Mouse (Mus musculus): ENCODE data around the gene Ntrk1. TPM values are rescaled to one million over a fixed set of nuclear protein-coding genes. Genes with fewer than 3 reads are reported as not detected.

The Ntrk1 gene
- total and polyA plus RNA-seq, 3 experiments = 0.47 to 1.6 (median 0.55) TPM

DNA sequence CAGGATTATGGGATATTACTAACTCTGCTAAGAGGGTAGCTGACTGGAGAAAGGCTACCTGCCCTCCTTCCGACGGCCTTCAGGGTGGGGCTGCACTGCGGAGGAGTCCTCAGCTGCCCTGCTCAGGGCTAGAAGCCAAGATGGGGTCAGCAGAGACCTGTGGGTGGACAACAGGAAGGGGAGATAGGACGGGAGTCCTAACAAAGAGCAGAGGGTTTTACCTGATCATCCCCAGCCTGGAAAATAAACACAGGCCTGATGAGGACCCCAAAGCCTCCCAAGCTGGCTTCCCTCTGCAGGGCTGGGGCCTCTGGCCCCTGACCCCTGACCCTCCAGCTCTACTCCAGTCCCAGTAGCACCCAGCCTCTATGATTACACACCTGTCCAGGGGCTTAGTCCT, 31.8 kb downstream of the Ntrk1 start:
- H3K4me1 ChIP-seq (ENCODE audit: control insufficient read depth in 1 of 2, insufficient read depth in 2 of 2) = peaks cover 8 to 30% of the 10 kb centered on the region in 2 experiments
- H3K9me3 ChIP-seq (replicated peaks; ENCODE audit: low read length) = no peaks in the 10 kb centered on the region
- H3K27ac ChIP-seq (ENCODE audit: insufficient read depth, low read depth) = no peak overlapping the region
- no peak for TF ChIP-seq UBTF (IDR thresholded peaks at IDR 0.05; ENCODE audit: low read depth, low read length)
- TF ChIP-seq BHLHE40 (IDR thresholded peaks at IDR 0.05; ENCODE audit: low read depth, low read length) = no peak
- TF ChIP-seq USF2 (conservative IDR thresholded peaks at IDR 0.05; ENCODE audit: low read depth, low read length) = no peak
- TF ChIP-seq CHD1 (IDR thresholded peaks at IDR 0.05; ENCODE audit: low read depth, low read length) = no peak
- TF ChIP-seq ETS1 (conservative IDR thresholded peaks at IDR 0.05; ENCODE audit: low read depth, low read length) = no peak
- TF ChIP-seq ZKSCAN1 (IDR thresholded peaks at IDR 0.05; ENCODE audit: borderline replicate concordance, low read depth, low read length) = no peak
- no peak for TF ChIP-seq TCF12 (IDR thresholded peaks at IDR 0.05; ENCODE audit: low read depth, low read length)
- TF ChIP-seq EP300 (IDR thresholded peaks at IDR 0.05; ENCODE audit: low read length) = no peak
- no peak for TF ChIP-seq HCFC1 (IDR thresholded peaks at IDR 0.05; ENCODE audit: low read depth, low read length)
- TF ChIP-seq SMC3 (IDR thresholded peaks at IDR 0.05; ENCODE audit: low read depth, low read length) = no peak
- no peak for TF ChIP-seq PAX5 (IDR thresholded peaks at IDR 0.05; ENCODE audit: low read length)
- TF ChIP-seq POLR2A (IDR thresholded peaks at IDR 0.05; ENCODE audit: low read depth, low read length) = no peak
- no peak for TF ChIP-seq RAD21 (IDR thresholded peaks at IDR 0.05; ENCODE audit: low read depth, low read length)
- TF ChIP-seq ZNF384 (IDR thresholded peaks at IDR 0.05; ENCODE audit: low read depth, low read length) = no peak
- no peak for TF ChIP-seq JUND (conservative IDR thresholded peaks at IDR 0.05; ENCODE audit: low read depth, low read length)
- no peak overlapping the region for H3K9ac ChIP-seq (ENCODE audit: insufficient read depth, low read depth)
- H3K27me3 ChIP-seq (replicated peaks) = peaks cover 13% of the 10 kb centered on the region
- dilution Hi-C loops (cut with MboI; ENCODE audit: extremely low pct_ligation_motif_present, extremely low pct_unique_long_range_greater_than_20kb, low sequenced_read_pairs) = no loop called here
- no peak overlapping the region for H3K4me2 ChIP-seq (ENCODE audit: insufficient read depth, low read depth, poor library complexity, severe bottlenecking)
- no peak overlapping the region for H3K4me3 ChIP-seq (replicated peaks in 1 of 3; ENCODE audit: low read depth in 2 of 3, low read length in 2 of 3, poor library complexity in 1 of 3)
- no peaks in the 10 kb centered on the region for H3K79me2 ChIP-seq (replicated peaks; ENCODE audit: control insufficient read depth, extremely low read depth, insufficient read depth, poor library complexity, severe bottlenecking)
- H3K36me3 ChIP-seq (replicated peaks in 1 of 2; ENCODE audit: control insufficient read depth in 1 of 2, insufficient read depth in 1 of 2, low read length in 1 of 2) = no peaks in the 10 kb centered on the region
- no peak for DNase-seq (ENCODE audit: extremely low read depth)
- in situ Hi-C loops (cut with MboI; ENCODE audit: low pct_ligation_motif_present, low pct_unique_long_range_greater_than_20kb, low sequenced_read_pairs) = no loop called here

DNA sequence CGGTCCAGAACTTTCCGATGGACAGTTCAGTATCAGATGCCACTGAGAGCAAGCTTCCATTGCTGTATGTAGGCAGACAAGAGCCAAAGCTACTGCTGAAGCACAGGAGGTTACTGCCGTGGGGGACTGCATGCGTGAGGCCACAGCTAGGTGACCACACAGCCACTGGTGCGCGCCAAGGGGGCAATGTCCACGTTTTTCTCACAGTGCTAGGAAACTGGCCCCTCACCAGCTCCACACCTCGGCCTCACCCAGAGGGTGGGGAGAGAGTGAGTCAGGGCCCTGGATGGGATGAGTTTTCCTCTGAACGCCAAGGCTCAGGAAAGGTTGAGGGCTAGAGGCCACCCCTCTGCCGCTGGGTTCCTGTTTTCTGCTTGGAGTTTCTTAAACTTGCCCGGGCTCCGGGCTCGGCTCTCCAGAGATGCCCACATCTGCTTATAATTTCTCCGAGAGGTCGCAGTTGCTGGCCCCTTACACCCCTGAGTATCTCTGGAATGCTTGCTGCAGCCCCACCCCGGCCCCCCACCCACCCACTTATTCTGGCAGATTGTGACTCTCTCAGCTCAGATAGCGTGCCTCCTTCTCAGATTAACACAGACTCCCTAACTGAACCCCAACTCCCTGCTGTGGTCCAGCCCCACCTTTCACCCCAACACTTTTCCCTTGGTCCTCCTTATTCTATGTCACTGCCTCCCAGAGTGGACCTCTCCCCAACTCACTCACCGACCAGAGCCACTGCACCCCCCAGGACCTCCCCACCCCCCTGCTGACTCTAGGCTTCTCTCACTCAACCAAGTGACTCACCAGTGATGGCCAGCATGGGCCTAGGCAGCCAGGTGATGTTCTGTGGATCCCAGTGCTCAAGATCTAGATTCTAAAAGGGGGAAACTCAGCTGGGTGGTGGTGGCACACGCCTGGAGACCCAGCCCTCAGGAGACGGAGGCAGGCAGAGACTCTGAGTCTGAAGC, 33.3 kb downstream of the Ntrk1 start:
- no peaks in the 10 kb centered on the region for H3K9me3 ChIP-seq (replicated peaks; ENCODE audit: low read length)
- TF ChIP-seq PAX5 (IDR thresholded peaks at IDR 0.05; ENCODE audit: low read length) (no peak), NRF1 (IDR thresholded peaks at IDR 0.05; ENCODE audit: low read depth, low read length) (no peak), POLR2AphosphoS2 (IDR thresholded peaks at IDR 0.05; ENCODE audit: low read depth, low read length) (no peak), TCF12 (IDR thresholded peaks at IDR 0.05; ENCODE audit: low read depth, low read length) (no peak), HCFC1 (IDR thresholded peaks at IDR 0.05; ENCODE audit: low read depth, low read length) (no peak), SMC3 (IDR thresholded peaks at IDR 0.05; ENCODE audit: low read depth, low read length) (no peak), MEF2A (IDR thresholded peaks at IDR 0.05; ENCODE audit: borderline replicate concordance, low read depth, low read length) (no peak)
- peaks cover 8 to 28% of the 10 kb centered on the region in 2 experiments for H3K4me1 ChIP-seq (ENCODE audit: control insufficient read depth in 1 of 2, insufficient read depth in 2 of 2)
- no peak overlapping the region for H3K27ac ChIP-seq (ENCODE audit: insufficient read depth, low read depth)
- no peaks in the 10 kb centered on the region for H3K79me2 ChIP-seq (replicated peaks; ENCODE audit: control insufficient read depth, extremely low read depth, insufficient read depth, poor library complexity, severe bottlenecking)
- in situ Hi-C loops (cut with MboI; ENCODE audit: low pct_ligation_motif_present, low pct_unique_long_range_greater_than_20kb, low sequenced_read_pairs) = no loop called here
- no peak for DNase-seq (ENCODE audit: extremely low read depth)
- H3K4me2 ChIP-seq (ENCODE audit: insufficient read depth, low read depth, poor library complexity, severe bottlenecking) = no peak overlapping the region
- H3K36me3 ChIP-seq (replicated peaks in 1 of 2; ENCODE audit: control insufficient read depth in 1 of 2, insufficient read depth in 1 of 2, low read length in 1 of 2) = no peaks in the 10 kb centered on the region
- no peak overlapping the region for H3K4me3 ChIP-seq (replicated peaks in 1 of 3; ENCODE audit: low read depth in 2 of 3, low read length in 2 of 3, poor library complexity in 1 of 3)
- H3K27me3 ChIP-seq (replicated peaks) = peaks cover 19% of the 10 kb centered on the region
- H3K9ac ChIP-seq (ENCODE audit: insufficient read depth, low read depth) = no peak overlapping the region
- dilution Hi-C loops (cut with MboI; ENCODE audit: extremely low pct_ligation_motif_present, extremely low pct_unique_long_range_greater_than_20kb, low sequenced_read_pairs) = no loop called here
